Mouse (Mus musculus): ENCODE data around the gene Ren1.

Gene Ren1

DNA sequence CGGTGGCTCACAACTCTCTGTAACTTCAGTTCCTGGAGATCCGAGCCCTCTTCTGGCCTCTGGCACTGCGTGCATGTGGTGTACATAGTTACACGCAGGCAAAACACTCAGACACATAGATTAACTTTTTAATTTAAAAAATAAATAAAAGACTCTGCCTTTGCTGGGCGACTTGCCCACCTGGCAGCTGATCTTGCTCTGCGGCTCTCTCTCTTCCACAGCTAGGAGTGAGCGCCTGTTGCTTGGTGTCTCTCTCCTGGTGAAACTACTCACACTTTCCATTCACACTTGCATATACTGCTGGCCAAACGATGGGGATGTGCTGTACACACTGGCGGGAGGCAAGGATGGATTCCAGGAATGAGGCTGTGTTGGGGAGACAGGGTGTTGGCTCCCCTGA, 3.8 kb upstream of the Ren1 start:
- no peak for DNase-seq

DNA sequence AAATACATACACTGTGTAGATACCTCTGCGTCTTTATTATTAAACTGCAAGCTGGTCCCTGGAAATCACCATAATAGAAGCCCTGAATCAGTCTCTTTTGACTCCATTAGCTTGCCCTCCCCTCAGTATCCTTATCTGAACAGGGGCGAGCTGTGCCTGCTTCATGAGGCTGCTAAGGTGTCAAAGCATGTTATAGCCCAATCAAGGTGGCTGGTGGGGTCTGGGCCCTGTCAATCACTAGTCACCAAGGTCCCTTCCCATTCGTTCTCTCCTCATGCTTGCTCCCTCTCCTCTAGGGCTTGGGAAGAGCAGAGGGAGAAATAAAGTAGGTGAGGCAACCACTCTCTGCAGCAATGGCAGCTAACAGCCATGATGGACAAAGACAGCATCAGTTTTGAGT, 3.1 kb upstream of the Ren1 start:
- no peak for DNase-seq

DNA sequence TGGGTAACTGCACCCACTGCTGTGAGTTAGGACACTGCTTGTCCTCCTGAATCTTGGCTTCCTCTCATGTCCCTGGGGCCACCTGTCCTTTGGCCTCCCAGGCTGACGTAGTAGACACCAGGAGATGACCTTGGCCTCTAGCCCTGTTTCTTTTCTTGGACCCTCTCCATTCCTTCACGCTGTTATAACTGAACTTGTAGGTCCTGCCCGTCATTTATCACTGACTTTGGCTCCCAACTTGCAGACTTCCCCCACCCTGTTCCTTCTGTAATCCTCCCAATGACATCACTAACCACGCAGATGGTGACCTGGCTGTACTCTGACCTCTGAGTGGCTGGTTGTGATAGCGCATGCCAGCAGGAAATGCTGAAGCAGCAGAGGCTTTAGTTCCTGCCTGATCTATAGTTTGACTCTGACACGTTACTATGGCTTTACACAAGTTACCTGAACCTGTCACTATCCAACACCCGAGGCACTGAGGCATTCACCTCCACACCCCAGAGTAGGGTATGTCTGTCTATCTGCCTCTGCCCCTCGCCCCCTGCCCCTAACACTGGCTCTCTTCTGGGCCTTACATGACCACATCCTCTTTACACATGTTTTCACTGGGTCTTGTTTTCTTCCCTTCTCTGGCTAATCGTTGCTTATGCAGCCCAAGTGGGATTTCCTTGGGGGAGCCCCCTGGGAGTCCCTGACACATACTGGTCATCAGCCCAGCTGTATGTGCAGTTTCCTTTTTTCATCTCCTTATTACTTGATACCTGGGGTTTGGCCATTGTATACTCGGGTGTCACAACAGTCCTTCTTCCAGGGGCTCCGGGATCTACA, 2.4 kb upstream of the Ren1 start:
- peak; percentile 93 for DNase-seq

DNA sequence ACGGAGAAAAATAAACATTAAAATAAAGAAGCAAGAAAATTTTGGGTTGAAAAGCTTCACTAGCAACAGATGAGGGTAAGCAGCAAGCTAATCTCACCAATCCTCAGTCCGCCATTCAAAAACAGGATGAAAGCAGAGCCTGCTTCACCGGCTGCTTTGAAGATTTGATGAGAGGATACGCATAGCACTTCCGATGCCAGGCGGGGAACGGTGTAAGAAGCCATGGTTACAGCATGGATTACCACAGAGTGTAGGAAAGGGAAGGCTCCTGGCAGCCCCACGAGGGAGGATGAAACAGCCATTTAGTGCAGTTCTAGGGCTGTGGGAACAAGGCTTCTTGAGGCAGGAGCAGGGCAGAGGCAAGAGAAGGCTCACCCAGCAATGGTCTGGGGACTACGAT, 1.5 kb downstream of the Ren1 start:
- no peak for DNase-seq

DNA sequence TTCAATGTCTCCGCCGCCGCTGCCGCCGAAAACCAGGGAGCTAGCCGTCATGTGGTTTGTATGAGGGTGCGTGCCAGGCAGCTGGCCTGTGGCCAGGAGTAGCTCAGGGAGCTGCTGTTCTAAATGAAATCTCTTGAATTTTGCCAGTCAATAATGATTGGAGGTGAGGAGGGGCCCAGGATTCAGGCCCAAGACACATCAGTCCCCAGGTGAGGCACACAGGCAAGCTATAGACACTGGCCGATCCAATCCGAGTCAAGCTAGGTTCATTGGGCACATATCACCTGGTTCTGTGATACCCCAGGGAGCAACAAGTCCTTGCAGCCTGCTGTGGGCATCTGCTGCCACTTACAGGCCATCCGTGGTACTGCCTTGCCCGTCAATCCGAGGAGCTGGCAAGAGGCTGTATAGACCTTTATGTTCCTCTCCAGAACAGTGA, 3.1 kb downstream of the Ren1 start:
- DNase-seq = no peak

DNA sequence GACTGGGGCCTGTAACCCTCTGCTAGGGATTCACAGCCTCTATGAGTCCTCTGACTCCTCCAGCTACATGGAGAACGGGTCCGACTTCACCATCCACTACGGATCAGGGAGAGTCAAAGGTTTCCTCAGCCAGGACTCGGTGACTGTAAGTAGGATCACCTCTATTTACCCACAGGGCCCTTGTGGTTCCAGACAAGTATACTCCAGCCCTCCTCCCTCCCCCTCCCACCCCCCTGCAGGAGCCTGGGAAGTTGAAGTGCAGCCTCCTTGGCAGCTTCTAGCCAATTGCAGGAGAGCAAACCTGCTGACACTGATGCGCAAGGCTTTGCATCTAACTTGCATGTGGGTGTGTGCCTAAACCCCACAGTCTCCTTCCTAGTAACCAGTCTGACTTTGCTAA, 5.2 kb downstream of the Ren1 start:
- DNase-seq = no peak

DNA sequence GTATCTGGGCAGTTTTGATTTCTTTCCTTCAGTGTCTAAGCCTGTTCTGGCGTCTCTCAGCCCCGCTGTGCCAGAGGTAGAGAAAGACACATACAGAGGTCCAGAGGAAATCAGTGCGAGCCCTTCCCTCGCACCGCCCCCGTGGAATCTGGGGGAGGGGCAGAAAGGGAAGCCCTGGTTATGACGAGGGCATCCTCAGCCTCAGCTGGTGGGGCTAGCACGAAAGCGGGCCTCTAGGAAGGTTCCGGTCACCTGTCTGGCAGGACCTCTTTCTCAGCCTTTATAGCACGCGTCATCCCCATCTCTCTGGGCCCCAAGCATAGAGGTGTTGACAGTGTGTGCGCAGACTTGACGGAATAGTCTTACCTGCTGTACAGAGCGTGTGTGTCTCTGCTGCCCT, 5.6 kb downstream of the Ren1 start:
- DNase-seq = no peak

DNA sequence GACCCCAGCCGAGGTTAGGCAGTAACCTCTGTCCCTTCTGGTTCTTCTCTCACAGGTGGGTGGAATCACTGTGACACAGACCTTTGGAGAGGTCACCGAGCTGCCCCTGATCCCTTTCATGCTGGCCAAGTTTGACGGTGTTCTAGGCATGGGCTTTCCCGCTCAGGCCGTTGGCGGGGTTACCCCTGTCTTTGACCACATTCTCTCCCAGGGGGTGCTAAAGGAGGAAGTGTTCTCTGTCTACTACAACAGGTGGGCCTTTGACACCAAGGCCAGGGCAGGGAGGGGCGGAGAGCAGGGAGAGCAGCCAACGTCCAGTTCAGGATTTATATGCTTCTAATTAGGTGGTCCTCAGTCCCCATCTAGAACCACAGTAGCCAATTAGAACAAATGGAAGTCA, 6.0 kb downstream of the Ren1 start:
- DNase-seq = no peak

DNA sequence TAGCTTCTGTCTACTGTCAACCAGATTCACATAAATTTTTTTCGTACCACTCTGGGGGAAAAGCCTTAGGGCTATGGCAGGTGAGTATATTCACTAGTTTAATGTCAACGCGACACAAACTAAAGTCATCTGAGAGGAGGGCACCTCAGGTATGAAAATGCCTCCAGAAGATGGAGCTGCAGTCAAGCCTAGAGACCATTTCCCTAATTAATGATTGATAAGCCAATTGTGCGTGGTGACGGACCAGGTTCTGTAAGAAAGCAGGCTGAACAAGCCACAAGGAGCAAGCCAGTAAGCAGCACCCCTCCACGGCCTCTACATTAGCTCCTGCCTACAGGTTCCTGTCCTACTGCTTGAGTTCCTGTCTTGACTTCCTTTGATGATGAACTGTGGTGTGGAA, 10.7 kb downstream of the Ren1 start:
- DNase-seq = no peak

DNA sequence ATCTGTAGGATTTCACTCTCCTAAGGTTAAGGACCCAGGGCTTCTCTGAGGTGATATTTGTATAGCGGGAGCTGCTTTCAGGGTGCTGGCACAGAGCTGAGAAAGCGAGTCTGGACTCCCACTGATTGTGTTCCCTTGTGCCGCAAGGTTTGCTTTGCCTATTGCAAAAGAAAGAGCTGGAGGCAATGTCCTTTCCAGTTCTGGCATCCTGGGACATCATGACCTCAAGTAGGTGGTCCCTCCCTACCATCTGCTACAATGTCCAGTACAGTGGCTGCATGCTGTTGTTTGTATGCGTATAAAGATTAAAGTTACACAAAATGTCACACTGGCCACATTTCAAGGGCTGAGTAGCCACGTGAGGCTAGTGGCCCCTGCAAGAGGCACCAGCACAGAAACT, 11.8 kb downstream of the Ren1 start:
- no peak for DNase-seq

DNA sequence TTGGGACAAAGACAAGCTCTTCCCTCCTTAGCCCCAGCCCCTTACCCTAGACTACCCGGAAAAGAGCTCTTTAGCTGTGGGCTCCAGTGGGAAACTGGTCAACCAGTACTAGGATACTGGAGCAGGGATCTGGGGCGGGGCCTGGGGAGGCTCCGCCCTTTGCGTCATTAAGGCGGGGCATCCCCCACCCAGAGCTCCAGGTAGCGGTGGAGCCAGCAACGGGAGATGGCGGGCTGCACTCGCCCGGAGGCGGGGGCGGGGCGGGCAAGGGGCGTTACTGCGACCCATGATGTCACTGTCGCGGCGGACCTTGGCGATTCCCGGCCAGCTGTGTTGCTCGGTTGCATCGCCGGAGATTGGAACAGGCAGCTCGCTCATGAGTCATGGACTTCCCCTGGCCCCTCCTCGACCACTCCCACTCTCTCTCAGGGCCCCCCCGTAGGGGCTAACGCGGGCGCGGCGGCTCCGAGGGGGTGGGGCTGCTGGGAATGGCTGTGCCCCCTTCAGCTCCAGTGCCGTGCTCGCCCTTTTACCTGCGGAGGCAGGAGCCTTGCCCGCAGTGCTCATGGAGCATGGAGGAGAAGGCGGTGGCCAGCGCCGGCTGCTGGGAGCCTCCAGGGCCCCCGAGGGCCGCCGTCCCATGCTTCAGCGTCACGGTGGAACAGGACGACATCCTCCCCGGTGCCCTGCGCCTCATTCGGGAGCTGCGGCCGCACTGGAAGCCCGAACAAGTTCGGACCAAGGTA, 13.1 kb downstream of the Ren1 start, which contains the start of gene Etnk2:
TSS of gene Etnk2 (plus strand) at position 297 of the 746 bp plus-strand sequence.
- DNase-seq = peak; percentile 98

DNA sequence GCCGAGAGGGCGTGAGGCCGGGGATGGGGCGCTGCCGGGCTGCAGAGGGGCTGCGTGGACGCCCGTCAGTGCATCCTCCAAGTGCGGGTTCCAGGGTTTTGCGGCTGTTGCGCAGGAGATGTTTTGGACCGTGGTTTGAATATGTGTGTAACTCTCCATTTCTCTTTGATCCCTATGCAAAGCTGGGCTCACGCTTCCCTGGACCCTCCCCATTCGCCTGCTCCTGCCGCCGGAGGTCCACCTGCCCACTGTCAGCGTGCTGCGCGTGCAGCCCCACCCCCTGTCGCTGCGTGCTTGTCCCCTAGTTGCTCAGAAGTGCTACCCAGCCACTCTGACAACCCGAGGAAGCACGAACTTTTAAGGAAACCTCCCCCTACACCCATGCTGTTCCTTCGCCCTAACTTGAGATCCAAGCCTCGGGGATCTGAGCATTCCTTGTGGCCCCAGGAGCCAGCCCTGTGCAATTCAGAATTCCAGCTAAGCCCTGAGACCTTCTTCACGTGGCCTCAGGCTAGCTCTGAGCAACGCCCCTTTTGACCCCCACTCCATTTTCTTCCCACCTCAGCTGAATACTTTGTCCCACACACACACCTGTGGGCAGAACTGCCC, 13.8 kb downstream of the Ren1 start:
- no peak for DNase-seq

DNA sequence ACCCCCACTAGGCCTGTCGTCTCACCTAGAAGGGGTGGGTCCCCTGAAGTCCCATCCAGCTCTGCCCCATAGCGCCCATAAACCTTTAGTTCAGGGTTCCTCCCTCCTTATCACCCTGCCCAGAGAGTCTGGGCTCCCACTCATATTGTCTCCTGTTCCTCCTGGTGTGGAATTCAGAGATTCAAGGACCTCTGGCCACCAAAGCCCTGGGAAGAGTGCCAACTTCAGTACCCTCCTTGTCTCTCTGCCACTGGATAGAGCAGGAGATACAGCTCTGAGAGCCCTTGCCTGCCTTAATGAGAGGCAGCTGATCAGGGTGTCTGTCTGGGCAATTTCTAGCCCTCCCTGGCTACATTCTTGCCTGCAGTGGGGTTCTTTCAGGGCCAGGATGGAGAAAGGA, 14.6 kb downstream of the Ren1 start:
- DNase-seq = no peak

DNA sequence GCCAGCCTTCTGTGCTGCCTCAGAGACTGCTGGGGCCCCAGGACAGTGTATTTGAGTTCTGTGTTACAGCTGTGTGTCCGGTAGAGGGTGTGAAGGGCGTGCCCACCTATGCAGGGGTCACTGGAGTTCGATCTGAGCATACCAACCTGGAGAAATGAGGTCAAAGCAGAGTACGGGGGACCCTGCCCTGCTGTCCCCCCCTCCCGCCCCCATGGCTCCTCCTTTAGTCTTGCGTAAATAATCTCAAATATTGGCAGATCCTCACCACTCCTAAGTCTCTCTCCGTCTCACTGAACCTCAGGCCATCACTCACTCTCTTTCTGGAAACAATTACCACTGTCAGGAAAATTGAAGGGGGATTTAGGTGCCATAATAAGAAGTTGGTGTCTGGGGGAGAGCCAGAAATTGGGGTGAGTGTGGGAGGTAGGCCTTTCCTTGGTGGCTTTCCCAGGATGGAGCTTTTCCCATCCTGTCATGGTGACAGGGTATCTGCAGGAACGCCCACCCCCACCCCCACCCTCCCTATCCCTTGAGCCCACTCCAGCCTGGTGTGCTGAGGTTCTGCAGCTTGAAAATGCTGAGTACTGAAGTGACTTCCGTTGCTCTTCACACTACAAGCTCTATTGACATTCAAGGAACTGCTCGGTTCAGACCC, 16.8 kb downstream of the Ren1 start:
- no peak for DNase-seq

DNA sequence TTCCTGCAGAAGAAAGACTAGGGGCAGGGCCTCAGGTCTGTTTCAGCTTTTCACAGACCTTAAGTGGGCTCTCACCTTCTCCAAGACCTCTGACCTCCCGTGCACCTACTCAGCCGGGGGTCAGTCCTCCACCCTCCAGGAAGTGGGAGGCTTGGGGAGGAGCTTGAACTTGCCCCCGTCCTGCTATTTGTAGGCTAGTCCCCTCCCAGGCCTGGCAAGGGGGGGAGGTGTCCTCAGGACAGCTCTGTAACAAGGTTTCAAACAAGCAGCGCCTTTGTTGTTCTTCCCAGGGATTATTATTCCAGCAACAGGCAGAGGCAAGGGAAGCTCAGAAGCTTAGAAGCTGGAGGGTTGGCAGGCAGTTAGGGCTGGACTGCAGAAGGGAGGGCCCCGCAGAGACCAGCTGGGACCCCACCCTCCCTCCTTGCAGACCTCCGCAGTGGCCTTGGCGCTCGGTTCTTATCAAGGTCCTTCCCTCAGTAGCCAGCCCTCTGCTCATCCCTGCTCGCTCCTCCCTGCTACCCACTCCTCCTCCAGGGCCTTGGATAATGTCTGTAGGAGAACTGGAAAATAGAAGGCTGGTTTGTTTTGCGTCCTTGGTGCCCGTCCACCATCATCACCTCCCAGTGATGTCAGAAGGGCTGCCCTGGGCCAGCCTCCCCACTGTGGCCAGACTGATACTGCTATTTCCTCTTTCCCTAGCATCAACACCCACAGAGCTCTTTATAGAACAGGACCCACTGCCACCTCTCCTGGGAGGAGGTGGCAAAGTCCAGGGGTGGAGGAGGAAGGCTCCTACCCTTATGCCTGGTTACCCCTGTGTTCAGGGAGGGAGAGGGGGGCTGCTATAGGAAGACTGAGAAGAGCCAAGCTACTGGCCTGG, 17.5 kb downstream of the Ren1 start:
- peak; percentile 94 for DNase-seq

DNA sequence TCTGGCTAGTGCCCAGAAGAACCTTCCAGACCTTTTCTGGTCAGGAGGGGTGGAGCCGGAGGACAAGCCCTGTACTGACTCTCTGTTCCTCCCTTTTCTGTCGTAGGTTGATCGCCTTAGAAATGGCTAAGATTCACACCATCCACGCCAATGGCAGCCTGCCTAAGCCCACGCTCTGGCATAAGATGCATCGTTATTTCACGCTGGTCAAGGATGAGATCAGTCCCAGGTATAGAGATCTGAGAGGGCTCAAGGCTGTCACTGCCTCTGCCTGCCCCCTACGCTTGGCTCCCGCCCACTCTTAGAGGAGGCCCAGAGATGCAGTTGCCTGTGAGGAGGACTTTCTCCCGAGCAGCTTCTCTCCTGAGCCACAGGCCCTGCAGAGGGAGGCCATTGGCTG, 18.3 kb downstream of the Ren1 start:
- DNase-seq = no peak

DNA sequence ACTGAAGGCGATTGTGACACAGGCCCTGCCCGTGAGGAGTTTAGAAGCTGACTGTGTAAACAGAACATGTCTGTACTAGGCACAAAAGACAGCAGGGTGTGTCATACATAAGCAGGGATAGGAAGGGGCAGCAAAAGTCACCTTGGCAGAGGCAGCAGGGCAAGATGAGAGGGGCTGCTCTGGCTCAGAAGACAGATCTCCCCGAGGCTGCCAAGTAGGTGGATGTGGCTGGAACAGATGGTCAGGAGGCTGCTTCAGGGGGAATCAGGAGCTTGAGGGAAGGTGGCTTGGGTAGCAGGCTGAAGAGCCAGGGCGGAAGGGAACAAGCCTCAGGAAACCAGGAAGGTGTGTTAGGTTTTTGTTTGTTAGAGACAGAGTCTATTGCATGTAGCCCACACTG, 20.0 kb downstream of the Ren1 start:
- no peak for DNase-seq

DNA sequence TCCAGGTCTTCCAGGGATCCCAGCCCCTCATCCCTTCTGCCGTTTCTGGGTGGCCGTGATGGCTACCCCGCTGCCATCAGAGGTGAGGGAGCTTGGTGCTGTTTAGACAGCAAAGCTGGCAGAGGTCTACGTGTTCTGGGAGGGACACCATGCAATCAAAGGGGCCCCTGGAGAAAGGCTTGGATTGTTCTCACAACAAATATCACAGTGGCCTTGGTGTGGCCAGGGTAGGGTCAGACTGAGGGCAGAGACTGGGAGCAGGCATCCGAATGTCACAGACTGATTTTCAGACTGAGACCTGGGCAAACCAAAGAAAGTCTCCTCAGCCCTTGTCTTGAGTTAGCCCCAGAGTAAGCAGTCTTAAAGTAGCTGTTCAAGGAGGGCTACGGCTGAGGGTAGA, 21.1 kb downstream of the Ren1 start:
- DNase-seq = no peak

DNA sequence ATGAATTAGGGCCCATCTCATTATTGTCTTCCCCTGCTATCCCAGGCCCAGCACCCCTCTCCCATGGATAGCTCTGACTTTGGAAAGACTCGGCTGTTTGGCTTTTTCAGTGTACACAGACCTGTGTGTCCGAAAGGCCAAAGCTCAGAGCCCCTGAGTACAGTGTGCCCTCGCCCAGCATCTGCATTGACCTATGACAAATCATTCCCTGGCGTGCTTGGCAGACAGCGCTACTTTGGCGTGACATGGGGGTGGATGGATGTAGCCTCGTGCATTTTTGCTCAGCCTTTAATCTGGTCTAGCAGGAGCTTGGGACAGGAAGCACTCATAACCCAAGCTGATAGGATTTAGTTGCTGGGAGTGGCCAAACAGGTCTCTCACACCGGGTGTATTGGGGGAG, 21.8 kb downstream of the Ren1 start:
- DNase-seq = no peak

DNA sequence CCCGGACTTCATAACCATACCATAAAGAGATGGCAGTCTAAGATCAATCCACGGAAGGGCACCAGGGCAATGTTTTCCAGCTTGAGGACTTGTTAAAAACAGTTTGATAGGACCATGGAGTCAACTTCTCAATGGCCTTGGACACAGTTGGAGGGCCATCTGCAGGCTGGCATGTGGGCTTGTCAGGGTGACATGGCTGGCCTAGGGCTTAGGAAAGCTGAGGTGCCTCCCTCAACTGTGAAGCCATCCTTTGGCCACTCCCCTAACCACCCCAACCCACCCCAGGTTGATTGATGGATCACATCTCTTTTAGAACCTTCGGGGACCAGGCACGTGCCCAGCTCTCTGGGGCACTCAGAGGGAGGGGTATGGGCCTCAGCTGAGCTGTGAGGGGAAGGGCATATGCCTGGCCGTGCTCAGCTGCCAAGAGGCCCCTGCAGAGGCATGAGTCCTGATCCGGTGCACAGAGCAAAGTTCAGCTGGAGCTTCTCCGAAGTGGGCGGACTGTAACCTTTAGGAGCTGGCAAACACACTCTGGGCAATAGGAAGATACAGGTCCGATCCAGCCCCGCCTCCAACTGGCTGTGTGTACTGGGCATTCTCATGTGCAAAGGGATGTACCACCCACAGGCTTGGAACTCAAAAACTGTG, 25.5 kb downstream of the Ren1 start:
- DNase-seq = no peak

DNA sequence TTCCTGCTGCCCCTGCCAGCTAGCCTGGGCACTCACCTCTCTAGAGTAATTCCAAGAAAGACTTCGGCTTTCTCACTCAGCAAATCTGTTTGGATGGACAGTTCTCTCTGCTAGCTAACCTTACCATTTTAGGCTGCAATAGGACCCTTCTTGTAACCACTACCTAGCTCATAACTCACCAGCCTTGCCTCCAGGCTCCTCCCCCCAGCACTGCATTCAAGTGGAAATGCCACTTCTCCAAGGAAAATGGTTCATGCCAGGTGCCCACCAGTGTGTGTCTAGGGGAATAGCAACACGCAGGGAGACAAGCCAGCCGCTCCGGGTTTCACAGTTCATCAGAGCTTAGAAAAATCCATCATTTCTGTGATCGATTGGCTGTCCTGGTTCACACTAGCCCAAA, 27.2 kb downstream of the Ren1 start:
- no peak for DNase-seq
